Mouse (Mus musculus) kidney, postnatal 0 days (tissue): ENCODE data around the gene Hist2h2bb. TPM values are rescaled to one million over a fixed set of nuclear protein-coding genes. Genes with fewer than 3 reads are reported as not detected.
A peak's percentile ranks its signal among the peaks of the same experiment; 100 is the strongest.

Experiments
- ATAC-seq: fragments of 200-750 bp; cut with Nextera tagmentation; replicated peaks from 2 replicates; pipeline ENCODE4 v1.8.0; 2017; ENCODE audit warnings: low read depth, moderate number of reproducible peaks, moderate TSS enrichment, moderate library complexity; ENCODE audit not compliant: low FRiP score
- DNase-seq: peaks from one replicate; pipeline ENCODE4 v3.0.0-alpha.2; 2016; ENCODE audit warnings: low spot score
- H3K27ac ChIP-seq: fragments of 300-500 bp; sonication (generic); 2 replicates; pipeline ENCODE4 v1.5.1; 2014; ENCODE audit warnings: mild to moderate bottlenecking
- H3K27me3 ChIP-seq: fragments of 300-500 bp; sonication (generic); 2 replicates; pipeline ENCODE4 v1.6.1; 2014; ENCODE audit warnings: low read length, mixed read lengths; ENCODE audit not compliant: insufficient read depth
- H3K36me3 ChIP-seq: fragments of 300-500 bp; sonication (generic); 2 replicates; pipeline ENCODE4 v1.6.1; 2014; ENCODE audit warnings: low read length, mixed read lengths; ENCODE audit not compliant: insufficient read depth
- H3K4me1 ChIP-seq: fragments of 300-500 bp; sonication (generic); replicated peaks from 2 replicates; pipeline ENCODE4 v1.6.1; 2014; ENCODE audit warnings: antibody characterized with exemption, low read length, mixed read lengths; ENCODE audit not compliant: insufficient read depth
- H3K4me2 ChIP-seq: fragments of 300-500 bp; sonication (generic); 2 replicates; pipeline ENCODE4 v1.6.1; 2014; ENCODE audit warnings: mild to moderate bottlenecking, low read length, moderate library complexity, mixed read lengths
- H3K4me3 ChIP-seq: fragments of 300-500 bp; sonication (generic); replicated peaks from 2 replicates; pipeline ENCODE4 v1.5.1; 2014; ENCODE audit warnings: low read depth, low read length
- H3K9ac ChIP-seq: fragments of 300-500 bp; sonication (generic); 2 replicates; pipeline ENCODE4 v1.6.1; 2014; ENCODE audit warnings: low read depth, low read length
- H3K9me3 ChIP-seq: fragments of 300-500 bp; sonication (generic); replicated peaks from 2 replicates; pipeline ENCODE4 v1.6.1; 2016; ENCODE audit warnings: low read length, inconsistent platforms, mixed read lengths
- CTCF ChIP-seq: IDR thresholded peaks from 2 replicates; pipeline ENCODE4 v1.5.1; 2016; ENCODE audit warnings: antibody characterized with exemption, low read depth, mild to moderate bottlenecking, moderate library complexity
- WGBS: fragments of 180-500 bp; shearing (Covaris S2); extraction: QIAGEN DNeasy Blood & Tissue Kit; methylation state at CpG from one replicate; pipeline ENCODE4 v1.1.7; 2014; 5-methylcytosine and 5-hydroxymethylcytosine counted together
- polyA plus RNA-seq: library from polyadenylated mRNA; unstranded; fragments of >200 nt; fragmentation: Nextera tagmentation; extraction: Ambion mirVana; gene quantifications from 2 replicates; pipeline ENCODE4 v1.2.1, GENCODE M21; 2015

Gene Hist2h2bb
- polyA plus RNA-seq, 1 experiment from 2014 or later = 4.9 TPM

DNA sequence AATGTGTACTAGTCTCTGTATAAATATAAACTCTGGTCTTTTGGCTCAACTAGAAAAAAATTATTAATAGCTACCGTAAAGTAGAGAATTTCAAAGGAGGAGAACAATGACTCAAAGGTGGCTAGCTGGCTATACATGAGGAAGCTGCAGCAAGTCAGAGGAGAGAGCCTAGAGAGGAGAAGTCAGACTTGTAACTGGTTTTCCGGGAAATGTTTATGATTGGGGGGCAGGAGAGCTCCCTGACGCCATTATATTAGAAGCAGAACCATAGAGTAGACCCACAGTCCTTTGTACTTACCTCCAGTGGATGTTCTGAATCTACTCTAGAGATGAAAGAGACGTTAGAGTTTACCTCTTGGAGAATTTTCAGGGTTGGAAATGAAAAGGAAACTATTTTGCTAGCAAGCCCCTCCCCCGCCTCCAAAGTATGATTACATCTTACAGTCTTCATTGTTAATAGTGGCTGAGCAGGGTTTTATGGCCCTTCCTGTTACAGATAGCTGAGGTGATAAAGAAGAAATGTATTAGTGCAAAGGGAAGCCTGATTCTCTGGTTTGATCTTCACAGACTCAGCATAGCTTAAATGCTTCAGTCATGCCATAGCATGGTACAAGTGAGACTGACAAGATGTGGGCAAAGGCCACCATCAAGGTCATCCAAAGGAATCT, 13.5 kb upstream of the Hist2h2bb start:
- Histone ChIP-seq H3K27ac (peak overlapping the region; percentile 22; the same call in 1 of the 2 replicates), H3K36me3 (no peaks in the 10 kb centered on the region), H3K9me3 (no peaks in the 10 kb centered on the region), H3K4me2 (no peak overlapping the region), H3K9ac (no peak overlapping the region), H3K27me3 (no peaks in the 10 kb centered on the region), H3K4me3 (no peak overlapping the region), H3K4me1 (no peaks in the 10 kb centered on the region)
- ATAC-seq = no peak
- no peak for DNase-seq
- WGBS = 66% methylated on average over 5 of the region's 5 CpGs
- TF ChIP-seq CTCF = no peak

DNA sequence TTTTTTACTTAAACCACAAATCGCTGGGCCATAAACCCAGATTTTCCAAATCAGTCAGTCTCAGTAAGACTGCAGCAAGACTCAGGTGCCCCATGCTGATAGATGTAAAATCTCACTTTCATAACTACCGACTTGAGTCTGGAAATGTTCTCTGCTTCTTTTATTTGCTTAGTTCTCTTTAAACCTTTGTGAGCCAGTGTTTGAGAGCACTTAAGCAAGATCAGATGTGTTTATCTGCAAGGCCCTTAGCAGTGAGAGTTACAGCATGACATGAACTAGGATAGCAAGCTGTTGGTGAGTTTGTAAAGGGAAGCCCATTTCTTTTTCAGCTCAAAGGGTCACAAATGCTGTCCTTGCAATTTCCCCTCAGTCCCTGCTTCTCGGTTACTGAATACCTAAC, 12.4 kb upstream of the Hist2h2bb start:
- Histone ChIP-seq H3K4me1 (peaks cover 3% of the 10 kb centered on the region; the same call in 1 of the 2 replicates), H3K9ac (no peak overlapping the region), H3K4me3 (no peak overlapping the region), H3K27ac (no peak overlapping the region), H3K4me2 (no peak overlapping the region), H3K36me3 (no peaks in the 10 kb centered on the region), H3K27me3 (no peaks in the 10 kb centered on the region), H3K9me3 (no peaks in the 10 kb centered on the region)
- 83% methylated on average over 3 of the region's 3 CpGs for WGBS
- no peak for DNase-seq
- ATAC-seq = no peak
- TF ChIP-seq CTCF = no peak

DNA sequence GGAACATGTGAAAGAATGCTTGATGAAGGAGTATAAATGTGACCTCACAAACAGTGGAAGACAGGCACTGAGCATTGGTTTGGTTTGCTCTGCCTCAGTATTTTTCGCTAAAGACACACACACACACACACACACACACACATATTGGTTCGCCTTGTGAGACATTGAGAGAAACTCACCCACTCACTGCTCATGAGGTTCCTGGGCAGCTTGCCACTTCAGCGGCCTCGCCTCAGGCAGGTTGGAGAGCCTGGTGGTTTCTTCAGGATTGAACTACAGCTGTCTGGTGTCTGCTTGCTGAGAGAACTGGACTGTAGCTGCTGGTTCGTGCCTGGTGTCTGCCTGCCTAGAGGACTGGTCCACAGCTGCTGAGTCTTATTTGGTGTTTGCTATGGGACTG, 9.3 kb upstream of the Hist2h2bb start:
- H3K36me3 ChIP-seq = no peaks in the 10 kb centered on the region
- no peak overlapping the region for H3K4me2 ChIP-seq
- peaks cover 9% of the 10 kb centered on the region; the same call in 1 of the 2 replicates for H3K4me1 ChIP-seq
- H3K4me3 ChIP-seq = no peak overlapping the region
- no peaks in the 10 kb centered on the region for H3K27me3 ChIP-seq
- H3K9me3 ChIP-seq = no peaks in the 10 kb centered on the region
- no peak overlapping the region for H3K9ac ChIP-seq
- DNase-seq (no peak), ATAC-seq (no peak)
- 92% methylated on average over 5 of the region's 5 CpGs for WGBS
- TF ChIP-seq CTCF = no peak
- no peak overlapping the region for H3K27ac ChIP-seq

DNA sequence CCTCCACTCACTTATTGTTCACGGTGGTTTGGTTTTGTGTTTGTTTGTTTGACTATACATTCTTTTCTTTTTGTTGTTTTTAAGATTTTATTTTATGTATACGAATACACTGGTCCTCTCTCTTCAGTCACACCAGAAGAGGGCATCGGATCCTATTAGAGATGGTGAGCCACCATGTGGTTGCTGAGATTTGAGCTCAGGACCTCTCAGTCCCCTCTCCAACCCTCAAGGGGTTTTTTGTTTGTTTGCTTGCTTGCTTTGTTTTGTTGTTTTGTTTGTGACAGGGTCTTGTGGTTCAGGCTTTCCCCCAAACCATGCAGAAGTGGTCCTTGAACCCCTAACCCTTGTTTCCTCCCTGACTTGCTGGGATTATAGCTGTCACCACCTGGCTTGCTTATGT, 7.9 kb upstream of the Hist2h2bb start:
- no peak for ATAC-seq
- H3K9me3 ChIP-seq = no peaks in the 10 kb centered on the region
- TF ChIP-seq CTCF = peak; percentile 30; the same call in 1 of the 2 replicates
- H3K4me1 ChIP-seq = peaks cover 9% of the 10 kb centered on the region; the same call in 1 of the 2 replicates
- 58% methylated on average over 3 of the region's 3 CpGs for WGBS
- no peak overlapping the region for H3K9ac ChIP-seq
- no peak for DNase-seq
- no peaks in the 10 kb centered on the region for H3K27me3 ChIP-seq
- peak overlapping the region; percentile 60; the same call in 1 of the 2 replicates for H3K4me3 ChIP-seq
- no peaks in the 10 kb centered on the region for H3K36me3 ChIP-seq
- peak overlapping the region; percentile 96 for H3K27ac ChIP-seq
- H3K4me2 ChIP-seq = peak overlapping the region; percentile 82

DNA sequence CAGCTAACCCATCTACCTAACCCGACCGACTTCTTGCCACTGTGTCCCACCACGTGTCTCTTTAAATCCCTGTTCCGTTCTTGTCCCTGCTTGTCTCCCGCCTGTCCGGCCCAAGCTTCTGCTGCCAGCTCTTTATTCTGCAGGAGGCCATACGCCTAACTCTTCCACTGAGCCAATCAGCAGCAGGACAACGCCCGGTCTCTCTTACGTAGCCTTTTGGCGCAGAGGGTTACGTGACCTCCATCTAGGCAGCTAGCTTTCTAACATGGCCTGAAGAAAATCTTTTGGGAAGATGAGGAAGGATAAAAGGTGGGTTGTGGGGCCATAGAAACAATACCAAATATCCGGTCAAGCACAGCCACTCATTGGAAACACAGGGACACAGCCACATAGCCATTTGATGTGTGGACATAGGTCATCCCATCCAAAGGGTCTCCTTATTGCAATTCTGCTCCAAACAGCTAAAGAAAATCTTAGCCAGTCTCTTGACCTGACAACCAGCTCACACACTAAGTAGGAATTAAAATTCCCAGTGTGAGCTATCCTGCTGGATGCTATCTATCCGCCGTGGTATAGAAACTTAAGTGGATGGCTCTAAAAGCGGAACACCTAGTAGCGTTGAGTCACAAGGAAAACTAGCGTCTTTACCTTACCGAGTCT, 7.2 kb upstream of the Hist2h2bb start:
- Histone ChIP-seq H3K4me1 (peaks cover 11% of the 10 kb centered on the region; the same call in 1 of the 2 replicates), H3K4me3 (peak overlapping the region; percentile 60), H3K9ac (peak overlapping the region; percentile 78), H3K27ac (peak overlapping the region; percentile 96), H3K9me3 (no peaks in the 10 kb centered on the region), H3K27me3 (no peaks in the 10 kb centered on the region), H3K4me2 (peak overlapping the region; percentile 82), H3K36me3 (no peaks in the 10 kb centered on the region)
- TF ChIP-seq CTCF = no peak
- DNase-seq (peak; percentile 91), ATAC-seq (peak; percentile 70)
- under 1% methylated on average over 19 of the region's 19 CpGs for WGBS

DNA sequence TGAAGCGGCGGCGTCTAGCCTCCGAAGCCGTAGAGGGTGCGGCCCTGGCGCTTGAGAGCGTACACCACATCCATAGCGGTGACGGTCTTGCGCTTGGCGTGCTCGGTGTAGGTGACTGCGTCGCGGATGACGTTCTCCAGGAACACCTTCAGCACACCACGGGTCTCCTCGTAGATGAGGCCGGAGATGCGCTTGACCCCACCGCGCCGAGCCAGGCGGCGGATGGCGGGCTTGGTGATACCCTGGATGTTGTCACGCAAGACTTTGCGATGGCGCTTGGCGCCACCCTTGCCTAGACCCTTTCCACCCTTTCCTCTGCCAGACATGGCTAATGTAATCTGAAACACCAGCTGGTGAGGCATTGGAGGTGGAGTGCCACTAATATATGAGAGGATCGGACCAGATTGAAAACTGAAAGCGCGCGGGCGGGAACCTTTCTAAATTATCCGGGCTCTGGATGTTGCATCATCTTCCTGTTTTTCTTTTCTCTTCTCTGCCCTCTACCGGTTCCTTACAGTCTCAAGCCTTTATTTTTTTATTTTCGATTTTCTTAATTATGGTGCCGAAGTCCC, 6.5 kb upstream of the Hist2h2bb start, which contains the start of gene Hist2h4:
Gene Hist2h4 (minus strand): TSS at position 333 of the 572 bp plus-strand sequence.
- TF ChIP-seq CTCF = peak; percentile 80
- H3K9ac ChIP-seq = peak within 1 kb of the TSS; percentile 78
- H3K36me3 ChIP-seq = no peaks in the 10 kb centered on the region
- peaks cover 13% of the 10 kb centered on the region for H3K4me1 ChIP-seq
- no peaks in the 10 kb centered on the region for H3K27me3 ChIP-seq
- peak within 1 kb of the TSS; percentile 60 for H3K4me3 ChIP-seq
- ATAC-seq (peak; percentile 89), DNase-seq (peak; percentile 99)
- H3K27ac ChIP-seq = peak within 1 kb of the TSS; percentile 96
- under 1% methylated on average over 40 of the region's 40 CpGs for WGBS
- H3K9me3 ChIP-seq = no peaks in the 10 kb centered on the region
- H3K4me2 ChIP-seq = peak within 1 kb of the TSS; percentile 82
